Mouse (Mus musculus) liver, embryonic 14.5 days (tissue): ENCODE measurements around the gene AW011738. TPM values are rescaled to one million over a fixed set of nuclear protein-coding genes. Genes with fewer than 3 reads are reported as not detected.

Source experiments
- ATAC-seq: fragments of 200-750 bp; cut with Nextera tagmentation; 2 replicates; pipeline ENCODE4 v1.8.0; 2017; ENCODE audit warnings: moderate number of reproducible peaks, mild to moderate bottlenecking, moderate library complexity; ENCODE audit not compliant: insufficient read depth
- DNase-seq, 3 experiments: peaks; one replicate each; pipeline ENCODE4 v3.0.0-alpha.2; 2012 to 2013; ENCODE audit warnings: low read depth in 3 of 3, low spot score in 3 of 3
- H3K27ac ChIP-seq: fragments of 300-500 bp; sonication (generic); 2 replicates; pipeline ENCODE4 v1.5.1; 2014; ENCODE audit warnings: moderate library complexity, mild to moderate bottlenecking, control low read depth, inconsistent platforms
- H3K27me3 ChIP-seq: fragments of 300-500 bp; sonication (generic); 2 replicates; pipeline ENCODE4 v1.6.1; 2014; ENCODE audit warnings: mild to moderate bottlenecking, low read length, moderate library complexity; ENCODE audit not compliant: control insufficient read depth, insufficient read depth
- H3K36me3 ChIP-seq: fragments of 300-500 bp; sonication (generic); replicated peaks from 2 replicates; pipeline ENCODE4 v1.6.1; 2014; ENCODE audit warnings: low read depth; ENCODE audit not compliant: control insufficient read depth, insufficient read depth
- H3K4me1 ChIP-seq, 2 experiments: fragments of 200-500 bp in 1 of 2; fragments of 300-500 bp in 1 of 2; sonication (generic) in 1 of 2; replicated peaks; 2 replicates each; pipeline ENCODE4 v1.6.1; 2012 to 2014; ENCODE audit warnings: antibody characterized with exemption in 1 of 2, inconsistent platforms in 1 of 2, low read length in 1 of 2; ENCODE audit not compliant: control insufficient read depth in 2 of 2, insufficient read depth in 2 of 2
- H3K4me2 ChIP-seq: fragments of 300-500 bp; sonication (generic); 2 replicates; pipeline ENCODE4 v1.6.1; 2014; ENCODE audit warnings: low read depth, mild to moderate bottlenecking, control low read depth, moderate library complexity
- H3K4me3 ChIP-seq, 2 experiments: fragments of 200-500 bp in 1 of 2; fragments of 300-500 bp in 1 of 2; sonication (generic) in 1 of 2; 2 replicates each; pipeline ENCODE4 v1.5.1; 2012 to 2014; ENCODE audit warnings: low read depth in 2 of 2, low read length in 2 of 2, mild to moderate bottlenecking in 2 of 2, control low read depth in 1 of 2, inconsistent platforms in 1 of 2, moderate library complexity in 1 of 2; ENCODE audit not compliant: insufficient read depth in 1 of 2
- H3K9ac ChIP-seq: fragments of 300-500 bp; sonication (generic); replicated peaks from 2 replicates; pipeline ENCODE4 v1.6.1; 2014; ENCODE audit warnings: mild to moderate bottlenecking, control low read depth, moderate library complexity
- H3K9me3 ChIP-seq: fragments of 300-500 bp; sonication (generic); 2 replicates; pipeline ENCODE4 v1.6.1; 2016; ENCODE audit warnings: low read length, mixed read lengths; ENCODE audit not compliant: control insufficient read depth
- CTCF ChIP-seq: IDR thresholded peaks from 2 replicates; pipeline ENCODE4 v1.5.1; 2016; ENCODE audit warnings: antibody characterized with exemption, low read depth, control low read depth
- EP300 ChIP-seq: IDR thresholded peaks from 2 replicates; pipeline ENCODE4 v1.6.1; 2016; ENCODE audit warnings: antibody characterized with exemption, low read depth
- WGBS: fragments of 180-500 bp; shearing (Covaris S2); extraction: QIAGEN DNeasy Blood & Tissue Kit; methylation state at CpG from one replicate; pipeline ENCODE4 v1.1.7; 2014; ENCODE audit not compliant: insufficient replicate concordance; 5-methylcytosine and 5-hydroxymethylcytosine counted together
- polyA plus RNA-seq, 2 experiments: library from polyadenylated mRNA; depleted of rRNA in 1 of 2; stranded (reverse) in 1 of 2; unstranded in 1 of 2; fragments of >200 nt; fragmentation: Nextera tagmentation in 1 of 2; extraction: Ambion mirVana in 1 of 2; gene quantifications; 2 replicates each; pipeline versions ENCODE4 v1.2.1 to v1.2.3; 2012 to 2014

AW011738 gene
- polyA plus RNA-seq, 2 experiments: 0.23 to 0.66 TPM

DNA sequence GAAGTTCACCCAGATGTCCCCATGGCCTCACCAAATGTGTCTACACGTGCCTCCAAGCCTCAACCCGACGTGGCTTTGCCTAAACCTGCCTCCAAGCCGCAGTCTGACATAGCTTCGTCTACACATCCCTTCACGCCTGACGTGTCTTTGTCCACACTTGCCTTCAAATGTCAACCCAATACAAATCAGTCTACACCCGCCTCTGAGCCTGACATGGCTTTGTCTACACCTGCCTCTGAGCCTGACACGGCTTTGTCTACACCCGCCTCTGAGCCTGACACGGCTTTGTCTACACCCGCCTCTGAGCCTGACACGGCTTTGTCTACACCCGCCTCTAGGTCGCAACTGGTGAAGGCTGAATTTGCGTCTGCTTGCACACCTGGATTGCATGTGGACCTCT lies 14.7 kb downstream of the AW011738 start:
- no peak for TF ChIP-seq CTCF
- TF ChIP-seq EP300: no peak
- H3K27me3 ChIP-seq: no peaks in the 10 kb centered on the region
- no peak overlapping the region for H3K9ac ChIP-seq
- H3K4me2 ChIP-seq: no peak overlapping the region
- H3K36me3 ChIP-seq: no peaks in the 10 kb centered on the region
- no peak overlapping the region for H3K27ac ChIP-seq
- DNase-seq (no peak), ATAC-seq (no peak)
- WGBS: 74% methylated on average over 16 of the region's 16 CpGs
- no peaks in the 10 kb centered on the region for H3K9me3 ChIP-seq
- H3K4me1 ChIP-seq: no peaks in the 10 kb centered on the region
- H3K4me3 ChIP-seq: no peak overlapping the region

GRCm38 (mm10) chr4:156219936-156220335 lies 16.8 kb downstream of the AW011738 start:
- Histone ChIP-seq H3K36me3 (no peaks in the 10 kb centered on the region), H3K9ac (no peak overlapping the region), H3K4me3 (no peak overlapping the region), H3K4me2 (no peak overlapping the region), H3K27ac (no peak overlapping the region), H3K9me3 (no peaks in the 10 kb centered on the region), H3K4me1 (no peaks in the 10 kb centered on the region), H3K27me3 (no peaks in the 10 kb centered on the region)
- ATAC-seq: no peak
- 66% methylated on average over 11 of the region's 11 CpGs for whole genome bisulfite sequencing
- TF ChIP-seq CTCF (no peak), EP300 (no peak)
- DNase-seq: no peak

- ATAC-seq: no peak
- H3K27me3 ChIP-seq: no peaks in the 10 kb centered on the region
- WGBS: 67% methylated on average over 2 of the region's 2 CpGs
Measured at GRCm38 (mm10) chr4:156224276-156224675, 21.2 kb downstream of the AW011738 start.

DNA sequence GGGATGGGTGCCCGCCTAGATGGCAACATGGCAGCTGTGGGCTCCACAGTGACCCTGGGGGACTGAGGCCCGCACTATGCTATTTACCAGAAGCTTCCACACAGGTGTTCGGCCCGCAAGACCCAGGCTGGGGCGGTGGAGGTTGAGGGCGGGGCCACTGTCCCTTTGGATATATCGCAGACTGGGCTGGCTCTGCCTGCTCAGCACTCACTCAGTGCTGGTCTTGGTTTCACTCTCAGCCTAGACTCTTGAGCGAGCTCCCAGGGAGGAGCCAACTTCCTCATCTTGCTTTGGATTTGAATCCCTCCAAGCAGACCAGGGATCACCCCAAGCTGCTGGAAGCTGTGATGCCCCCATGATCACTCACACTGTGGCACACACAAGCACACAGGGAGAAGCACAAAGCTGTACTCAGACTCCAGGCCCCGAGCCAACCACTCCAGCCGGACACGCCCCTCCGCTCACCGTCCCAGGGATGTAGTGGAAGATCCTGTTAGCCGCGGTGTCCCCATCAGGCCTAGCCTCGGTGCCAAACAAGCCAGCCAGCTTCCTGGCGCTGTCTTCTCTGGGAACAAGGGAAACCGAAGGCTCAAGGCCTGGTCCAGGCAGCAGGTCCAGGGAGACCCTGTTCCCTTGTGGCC lies 24.8 kb downstream of the AW011738 start:
- Histone ChIP-seq H3K4me3 (no peak overlapping the region), H3K4me2 (no peak overlapping the region; the same call in 1 of the 2 replicates), H3K9me3 (no peaks in the 10 kb centered on the region), H3K36me3 (peaks cover 6% of the 10 kb centered on the region), H3K9ac (no peak overlapping the region), H3K27ac (no peak overlapping the region), H3K27me3 (no peaks in the 10 kb centered on the region), H3K4me1 (no peaks in the 10 kb centered on the region; a peak in 1 of 4 replicates)
- DNase-seq: no peak
- 53% methylated on average over 18 of the region's 18 CpGs for WGBS
- ATAC-seq: peak; percentile 24; the same call in 1 of the 2 replicates
- TF ChIP-seq CTCF (no peak), EP300 (no peak)

More at GRCm38 (mm10) chr4:156224276-156224675, 21.2 kb downstream of the AW011738 start:
- TF ChIP-seq EP300 (no peak), CTCF (no peak)
- Histone ChIP-seq H3K9ac (no peak overlapping the region), H3K4me3 (no peak overlapping the region), H3K27ac (no peak overlapping the region), H3K9me3 (no peaks in the 10 kb centered on the region), H3K4me1 (no peaks in the 10 kb centered on the region; a peak in 1 of 4 replicates), H3K4me2 (no peak overlapping the region), H3K36me3 (no peaks in the 10 kb centered on the region)
- no peak for DNase-seq

GRCm38 (mm10) chr4:156228393-156229024 lies 25.4 kb downstream of the AW011738 start:
- H3K9me3 ChIP-seq: no peaks in the 10 kb centered on the region
- DNase-seq (no peak), ATAC-seq (peak; percentile 53)
- H3K4me3 ChIP-seq: no peak overlapping the region
- no peak overlapping the region for H3K27ac ChIP-seq
- H3K9ac ChIP-seq: no peak overlapping the region
- no peak overlapping the region; the same call in 1 of the 2 replicates for H3K4me2 ChIP-seq
- H3K27me3 ChIP-seq: no peaks in the 10 kb centered on the region
- 45% methylated on average over 12 of the region's 12 CpGs for WGBS
- peaks cover 6% of the 10 kb centered on the region for H3K36me3 ChIP-seq
- peaks cover 0 to under 1% of the 10 kb centered on the region in 2 experiments; a peak in 1 of 4 replicates for H3K4me1 ChIP-seq
- TF ChIP-seq CTCF: no peak
- TF ChIP-seq EP300: no peak
